Mouse (Mus musculus) heart, postnatal 25 days (tissue): ENCODE measurements around the gene Mrgprb8. TPM values are rescaled to one million over a fixed set of nuclear protein-coding genes. Genes with fewer than 3 reads are reported as not detected.
"Not testable (repeated sequence)": the region's sequence is repeated elsewhere in the genome, so short reads cannot be mapped to it uniquely, and the experiment has no call there.

Experiments used
- DNase-seq: peaks from one replicate; pipeline ENCODE4 v3.0.0; 2022; ENCODE audit warnings: low spot score
- intact Hi-C: fragments of 180-260 bp; cut with DNase I; formaldehyde crosslinking; loops from one replicate; pipeline ENCODE4 v1.15.1; 2025
- total RNA-seq, 2 experiments: library from RNA; stranded (reverse); gene quantifications; 2 replicates each; pipeline ENCODE4 v1.2.3; 2021

Mrgprb8 gene
- not detected for total RNA-seq

GRCm38 (mm10) chr7:48388226-48388625 is at the start of gene Mrgprb8:
TSS of gene Mrgprb8 (plus strand) at chr7:48388526.
- no peak for DNase-seq
- intact Hi-C loops: no loop called here

GRCm38 (mm10) chr7:48435936-48436335 is 47.6 kb downstream of the Mrgprb8 start:
- intact Hi-C loops, DNase-seq: not testable (repeated sequence)

- DNase-seq: no peak
- intact Hi-C loops: no loop called here
Measured at GRCm38 (mm10) chr7:48436581-48436980, 48.3 kb downstream of the Mrgprb8 start.

Other genes starting within 250 kb of the Mrgprb8 start
- gene Mrgprb5, start 219.5 kb upstream of the Mrgprb8 start, total RNA-seq: not detected
- not detected for gene Mrgprb4, start 189.2 kb upstream of the Mrgprb8 start, total RNA-seq
- gene Mrgprb1, start 67.8 kb downstream of the Mrgprb8 start, total RNA-seq: under 1 TPM; 0.06 to 0.10 TPM
- not detected for gene Mrgprx2, start 110.8 kb downstream of the Mrgprb8 start, total RNA-seq
- not detected for gene Mrgprb2, start 169.6 kb downstream of the Mrgprb8 start, total RNA-seq